Mouse (Mus musculus): ENCODE measurements at regions not wholly inside any gene's neighbourhood (a gene's known extent, or its start where the extent isn't known, plus 50 kb on each side); places are given as distances from the start of the nearest gene placed in this dataset.

DNA sequence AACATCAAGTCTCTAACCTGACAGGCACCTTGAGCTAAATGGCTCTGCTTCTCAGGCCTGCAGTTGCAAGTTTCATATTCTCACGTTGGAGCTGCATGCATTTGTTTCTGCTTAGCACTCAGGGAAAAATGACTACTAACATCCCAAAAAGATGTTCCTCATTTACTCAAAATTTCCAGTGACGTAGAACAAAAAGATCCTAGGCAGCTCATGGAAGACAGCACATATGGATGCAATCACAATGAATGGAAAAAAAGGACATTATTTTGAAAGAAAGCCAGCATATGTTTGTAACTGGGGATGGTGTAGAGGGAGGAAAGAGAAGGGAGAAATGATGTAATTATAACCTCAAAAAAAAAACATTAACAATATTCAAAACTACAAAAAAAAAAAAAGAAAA is 751.2 kb upstream of the Fbxo33 start:
- DNase-seq: no peak

DNA sequence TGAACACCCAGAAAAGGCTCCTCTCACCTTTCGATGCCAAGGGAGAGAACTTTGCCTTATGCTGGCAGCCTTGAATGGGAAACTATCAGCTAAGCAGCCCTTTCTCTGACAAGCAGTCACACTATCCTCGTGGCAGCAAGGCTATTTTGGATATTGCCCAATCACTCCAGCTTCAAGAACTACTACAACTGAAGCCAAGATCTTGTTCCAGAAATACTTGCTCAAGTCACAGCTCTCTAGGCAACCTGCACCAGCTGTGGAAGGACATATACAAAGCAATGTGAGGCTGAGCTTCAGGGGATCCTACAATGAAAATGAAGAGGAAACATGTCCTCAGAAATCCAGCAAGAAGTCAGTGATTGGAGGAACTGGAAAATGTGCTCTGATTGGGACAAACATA is 750.4 kb upstream of the Fbxo33 start:
- DNase-seq: peak; percentile 12

DNA sequence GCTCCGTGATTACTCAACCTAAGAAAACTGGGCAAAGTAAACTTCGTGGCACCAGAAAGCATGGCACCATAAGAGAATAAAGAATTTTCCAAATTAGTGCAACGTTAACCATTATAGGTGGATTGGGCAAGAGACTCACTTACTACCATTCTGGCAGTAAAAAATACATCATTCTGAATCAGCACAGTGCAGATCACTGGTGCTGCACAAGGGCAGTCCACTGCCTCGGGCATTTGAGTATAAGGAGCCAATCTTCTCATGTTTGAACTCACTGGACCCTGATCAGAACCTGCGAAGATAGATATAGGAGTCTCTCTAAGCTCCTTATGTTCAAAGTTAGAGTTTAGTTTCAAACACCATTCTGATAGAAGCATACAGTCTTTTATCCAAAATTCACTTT is 747.7 kb upstream of the Fbxo33 start:
- DNase-seq: no peak

DNA sequence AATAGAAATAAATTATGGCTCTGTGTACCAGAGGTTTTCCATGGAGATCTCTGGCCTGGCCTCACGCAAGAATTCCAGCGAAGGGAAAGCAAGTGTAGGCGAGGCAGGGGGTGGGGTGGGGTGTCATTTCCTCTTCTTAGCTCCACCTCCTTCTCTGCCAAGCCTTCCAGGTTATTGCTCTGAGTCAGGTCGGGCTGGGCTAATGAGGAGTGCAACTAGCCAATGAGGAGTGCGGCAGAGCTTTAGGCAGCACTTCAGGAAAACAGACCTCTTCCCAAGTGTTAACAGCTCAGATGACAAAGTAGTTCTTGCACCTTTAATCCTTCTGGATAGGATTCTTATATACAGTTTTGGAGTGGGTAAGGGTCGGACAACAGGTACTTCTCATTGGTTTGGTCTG is 741.6 kb upstream of the Fbxo33 start:
- DNase-seq: no peak

DNA sequence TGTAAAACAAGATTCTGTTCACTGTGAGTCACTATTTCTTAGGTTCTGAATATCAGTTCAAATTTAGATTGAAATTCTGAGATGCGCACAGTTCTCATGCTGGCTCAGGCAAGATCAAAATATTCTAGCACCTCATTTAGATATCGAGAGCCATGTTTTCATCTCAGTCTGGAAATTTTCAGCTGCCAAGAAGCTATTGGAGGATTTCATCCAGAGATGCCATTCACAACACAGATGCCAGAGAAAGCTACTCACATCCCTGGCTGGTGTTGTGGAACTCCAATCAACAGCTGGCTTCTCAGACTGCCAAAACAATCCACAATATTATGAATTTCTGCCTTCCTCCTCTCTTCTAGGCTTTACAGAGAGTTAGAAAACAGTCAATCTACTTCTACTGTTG is 712.9 kb upstream of the Fbxo33 start:
- DNase-seq: no peak

DNA sequence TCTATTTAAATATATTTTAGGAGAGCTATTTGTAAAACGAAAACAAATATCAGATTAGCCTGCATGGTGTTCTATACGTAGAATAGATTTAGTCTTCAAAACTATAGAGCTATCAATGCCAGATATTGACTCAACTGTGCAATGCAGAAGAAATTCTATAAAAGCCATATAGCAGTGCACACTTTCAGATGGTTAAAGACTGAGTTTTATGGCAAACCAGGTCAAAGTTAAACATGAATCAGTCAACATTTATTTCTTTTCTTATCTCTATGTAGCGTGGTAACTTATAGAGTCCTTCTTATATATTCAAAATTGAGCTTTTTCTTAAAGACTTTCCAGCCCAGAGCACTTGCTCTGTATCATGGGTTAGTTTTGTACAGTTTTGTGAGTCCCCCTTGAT is 705.5 kb upstream of the Fbxo33 start:
- DNase-seq: no peak

DNA sequence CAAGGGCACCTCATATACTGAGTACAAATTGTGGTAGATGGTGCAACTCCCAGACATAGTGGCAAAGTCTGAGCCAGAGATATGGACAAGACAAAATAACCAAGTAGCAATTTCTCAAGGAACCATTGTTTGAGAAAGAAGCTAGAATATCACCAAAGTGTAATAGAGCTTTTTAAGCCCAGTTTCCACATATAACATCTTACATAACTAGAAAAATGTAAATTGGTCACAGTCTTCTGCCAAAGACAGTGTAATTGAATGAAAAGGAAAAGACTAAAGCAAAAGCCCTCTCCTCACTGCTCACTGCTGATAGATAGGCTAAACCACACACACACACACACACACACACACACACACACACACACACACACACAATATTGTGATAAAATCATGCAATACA is 679.4 kb upstream of the Fbxo33 start:
- no peak for DNase-seq

DNA sequence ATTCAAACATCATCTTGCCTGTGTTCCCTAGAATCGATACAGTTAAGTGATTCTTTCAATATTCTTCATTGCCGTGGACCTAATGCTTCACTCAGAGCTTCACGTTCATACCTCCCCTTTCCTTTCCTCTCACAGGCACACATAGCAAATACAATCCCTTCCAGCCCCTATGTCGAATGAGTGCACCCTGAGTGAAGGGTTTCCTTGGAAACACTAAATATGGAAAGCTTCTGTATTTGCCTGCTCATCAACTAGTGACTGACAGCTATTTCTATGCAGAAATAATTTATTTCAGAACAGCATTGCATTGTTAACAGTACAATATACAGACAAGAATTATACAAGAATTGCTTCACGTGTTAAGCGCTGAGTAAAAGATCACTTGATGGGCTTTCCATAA is 671.4 kb upstream of the Fbxo33 start:
- DNase-seq: no peak
